Mouse (Mus musculus) layer of hippocampus, postnatal 10 days (tissue): ENCODE measurements at regions not wholly inside any gene's neighbourhood (a gene's known extent, or its start where the extent isn't known, plus 50 kb on each side); places are given as distances from the start of the nearest gene placed in this dataset.

Experiments used
- DNase-seq, 2 experiments: peaks; one replicate each; pipeline ENCODE4 v3.0.0; 2021; ENCODE audit warnings: low spot score in 2 of 2

- DNase-seq = no peak
Observed at GRCm38 (mm10) chr4:142397858-142398257, 158.7 kb upstream of the Kazn start.

- peak; percentile 63 to 71 for DNase-seq
Observed at GRCm38 (mm10) chr4:142392924-142393323, 153.7 kb upstream of the Kazn start.

- DNase-seq = peak in 1 of 2 experiments; percentile 40
Observed at GRCm38 (mm10) chr4:142390531-142391195, 151.5 kb upstream of the Kazn start.

GRCm38 (mm10) chr4:142388476-142388875, 149.3 kb upstream of the Kazn start:
- DNase-seq = no peak

GRCm38 (mm10) chr4:142381168-142381567, 142.0 kb upstream of the Kazn start:
- DNase-seq = no peak

- DNase-seq = no peak
Observed at GRCm38 (mm10) chr4:142378452-142378851, 139.3 kb upstream of the Kazn start.

GRCm38 (mm10) chr4:142367774-142368173, 128.6 kb upstream of the Kazn start:
- DNase-seq = no peak

GRCm38 (mm10) chr4:142362071-142362470, 122.9 kb upstream of the Kazn start:
- DNase-seq = no peak

- no peak for DNase-seq
Observed at GRCm38 (mm10) chr4:142358866-142359265, 119.7 kb upstream of the Kazn start.

GRCm38 (mm10) chr4:142355387-142355786, 116.2 kb upstream of the Kazn start:
- no peak for DNase-seq

GRCm38 (mm10) chr4:142353526-142353925, 114.3 kb upstream of the Kazn start:
- DNase-seq = no peak

- no peak for DNase-seq
Observed at GRCm38 (mm10) chr4:142351831-142352230, 112.6 kb upstream of the Kazn start.

GRCm38 (mm10) chr4:142350986-142351385, 111.8 kb upstream of the Kazn start:
- no peak for DNase-seq

GRCm38 (mm10) chr4:142348910-142349309, 109.7 kb upstream of the Kazn start:
- DNase-seq = no peak

- no peak for DNase-seq
Observed at GRCm38 (mm10) chr4:142342482-142343206, 103.4 kb upstream of the Kazn start.

GRCm38 (mm10) chr4:142341305-142341704, 102.1 kb upstream of the Kazn start:
- no peak for DNase-seq

- DNase-seq = peak; percentile 50 to 53
Observed at GRCm38 (mm10) chr4:142340057-142340456, 100.9 kb upstream of the Kazn start.

GRCm38 (mm10) chr4:142337701-142338100, 98.5 kb upstream of the Kazn start:
- DNase-seq = peak; percentile 56 to 65

GRCm38 (mm10) chr4:142336943-142337342, 97.7 kb upstream of the Kazn start:
- no peak for DNase-seq

- no peak for DNase-seq
Observed at GRCm38 (mm10) chr4:142334084-142334483, 94.9 kb upstream of the Kazn start.

- DNase-seq = no peak
Observed at GRCm38 (mm10) chr4:142330599-142330998, 91.4 kb upstream of the Kazn start.

- no peak for DNase-seq
Observed at GRCm38 (mm10) chr4:142329600-142329999, 90.4 kb upstream of the Kazn start.

- DNase-seq = no peak
Observed at GRCm38 (mm10) chr4:142326511-142326910, 87.3 kb upstream of the Kazn start.
